Mouse (Mus musculus) ovary, adult 2 months (tissue): ENCODE results near the gene Brca2. TPM values are rescaled to one million over a fixed set of nuclear protein-coding genes. Genes with fewer than 3 reads are reported as not detected.

Experiments
- polyA plus RNA-seq: library from polyadenylated mRNA; depleted of rRNA; stranded (reverse); fragments of >200 nt; gene quantifications from 2 replicates; pipeline ENCODE4 v1.2.3, GENCODE M21; 2012; rRNA removed

Brca2 gene
- polyA plus RNA-seq: 5.5 and 6.3 TPM in 2 replicates

DNA sequence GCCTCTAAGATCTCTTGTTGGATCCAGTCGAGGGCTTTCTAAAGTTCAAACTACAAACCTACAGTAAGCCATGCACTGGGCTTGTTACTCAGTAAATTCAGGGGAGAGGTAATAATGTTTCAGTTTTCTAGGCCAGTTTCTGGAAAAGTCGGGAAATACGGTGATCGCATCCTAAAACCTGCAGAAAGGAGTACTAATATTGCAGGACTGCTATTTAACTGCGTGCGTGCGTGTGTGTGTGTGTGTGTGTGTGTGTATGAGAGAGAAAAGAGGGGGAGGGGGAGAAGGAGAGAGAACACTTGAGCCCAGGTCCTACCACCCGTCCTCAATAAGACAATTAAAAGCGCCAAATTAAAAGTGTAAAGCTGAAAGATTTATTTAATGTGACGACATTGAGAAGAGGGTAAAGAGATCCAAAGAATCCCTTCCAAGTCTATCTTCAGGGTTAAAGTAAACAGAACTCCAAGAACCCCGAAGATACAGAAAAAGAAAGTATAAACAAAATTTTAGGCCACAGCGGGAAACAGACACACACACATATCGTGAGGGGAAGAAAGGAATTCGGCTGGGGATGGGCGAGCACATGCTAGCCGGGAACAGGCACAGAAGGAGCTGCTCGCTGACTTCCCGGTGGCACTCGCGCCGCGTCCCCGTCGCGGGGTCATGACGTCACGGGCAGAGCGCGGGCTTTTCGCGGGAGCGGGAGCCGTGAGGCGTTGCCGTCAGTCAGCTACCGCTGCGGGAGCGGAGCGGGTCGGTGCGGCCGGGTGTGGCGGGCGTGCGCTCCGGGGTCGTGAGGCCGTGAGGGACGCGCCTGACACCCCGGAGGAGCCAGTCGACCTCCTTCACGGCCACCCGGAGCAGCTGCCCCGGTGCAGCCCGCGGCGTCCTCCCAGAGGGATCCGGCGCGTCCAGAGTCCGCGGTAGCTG is at the start of gene Brca2:
Gene Brca2 (plus strand): TSS at position 694 of the 930 bp plus-strand sequence.

GRCm38 (mm10) chr5:150518064-150518463 is 4.4 kb upstream of the Brca2 start, which contains the start of gene Zar1l:
Gene Zar1l (minus strand): TSS chr5:150518164.

GRCm38 (mm10) chr5:150597088-150597487 is 74.7 kb downstream of the Brca2 start, which contains the start of gene N4bp2l1:
Gene N4bp2l1 (minus strand): TSS chr5:150597188.

Other genes with a start within 250 kb of the Brca2 start
- gene Zar1l, start 4.5 kb upstream of the Brca2 start, polyA plus RNA-seq: 6.6 and 6.9 TPM in 2 replicates
- gene N4bp2l1, start 74.6 kb downstream of the Brca2 start, polyA plus RNA-seq: 15.2 and 16.3 TPM in 2 replicates
- gene N4bp2l2, start 143.6 kb downstream of the Brca2 start, polyA plus RNA-seq: 2.3 and 7.4 TPM in 2 replicates
- gene Pds5b, start 151.1 kb downstream of the Brca2 start, polyA plus RNA-seq: 3.8 and 4.3 TPM in 2 replicates